In the genomic region with DNA sequence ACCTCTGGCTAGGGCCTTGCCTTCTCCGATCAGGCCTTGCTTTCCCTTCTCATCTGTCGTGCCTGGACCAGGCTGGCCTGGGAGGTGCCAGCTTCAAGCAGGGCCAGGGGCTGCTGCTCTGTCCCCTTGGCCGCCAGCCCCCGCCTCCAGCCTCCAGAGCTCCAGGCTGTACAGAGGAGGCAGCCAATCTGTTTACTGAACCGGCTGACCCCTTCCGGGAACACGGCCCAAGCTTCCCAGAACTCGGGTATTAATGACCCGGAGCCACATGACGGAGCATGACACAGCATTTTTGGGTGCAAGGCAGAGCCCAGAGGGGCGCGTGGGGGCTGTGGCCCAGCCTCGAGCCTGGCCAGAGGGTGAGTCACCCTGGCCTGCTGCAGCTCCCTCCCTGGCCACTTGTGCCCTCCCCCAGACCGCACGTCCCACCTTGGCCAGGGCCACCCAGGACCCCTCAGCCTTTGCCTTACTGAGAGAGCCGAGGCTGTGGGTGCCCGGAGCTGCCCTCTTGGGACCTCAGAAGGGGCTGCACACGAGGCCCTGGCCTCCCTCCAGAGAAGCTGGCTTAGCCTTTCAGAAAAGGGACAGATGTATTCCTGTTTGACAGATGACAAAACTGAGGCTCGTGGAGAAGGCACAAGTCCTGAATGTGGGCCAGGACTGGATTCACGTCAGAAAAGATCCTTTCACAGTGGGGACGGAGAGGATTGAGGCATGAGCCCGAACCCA, we compare ENCODE assay signal across 8 mouse cellular contexts.
DNase-seq lines count a peak whose midpoint lies in the region; ATAC-seq and TF ChIP-seq lines count a peak whose summit lies in the region.

No protein-coding gene starts in this region.

- no peak for TF ChIP-seq POLR2A in cerebellum, adult 2 months (IDR thresholded peaks at IDR 0.05; ENCODE audit: borderline replicate concordance, insufficient read depth, low read length)

- no peak overlapping the region for H3K4me3 ChIP-seq in cerebellum, adult 2 months (replicated peaks; ENCODE audit: insufficient read depth, low read depth, low read length)
- no peak overlapping the region for H3K4me3 ChIP-seq in forebrain, postnatal 0 days (ENCODE audit: low read depth, low read length)
- no peak overlapping the region for H3K4me3 ChIP-seq in lung, embryonic 14.5 days (ENCODE audit: low read depth, low read length)

- no peaks in the 10 kb centered on the region for H3K27me3 ChIP-seq in cerebellum, adult 2 months (ENCODE audit: control insufficient read depth, insufficient read depth, low read length)
- H3K27me3 ChIP-seq in forebrain, postnatal 0 days (ENCODE audit: insufficient read depth, low read length), result no peaks in the 10 kb centered on the region
- no peaks in the 10 kb centered on the region for H3K27me3 ChIP-seq in lung, embryonic 14.5 days (ENCODE audit: insufficient read depth, low read length)

- peak; percentile 99 for DNase-seq in NIH3T3 (ENCODE audit: low read depth)
- DNase-seq in cerebellum, adult 2 months, result peak; percentile 42 to 55
- peak; percentile 70 for DNase-seq in forebrain, postnatal 0 days
- peak; percentile 90 for DNase-seq in heart, postnatal 25 days (ENCODE audit: low spot score)
- DNase-seq in layer of hippocampus, adult 9-11 months, result peak; percentile 89
- peak; percentile 96 for DNase-seq in lung, embryonic 14.5 days
- DNase-seq in ovary, postnatal 14 days (ENCODE audit: low spot score), result peak; percentile 92
- DNase-seq in thymus, postnatal 0 days (ENCODE audit: low spot score), result no peak

- no peaks in the 10 kb centered on the region for H3K36me3 ChIP-seq in forebrain, postnatal 0 days (ENCODE audit: insufficient read depth)
- no peaks in the 10 kb centered on the region for H3K36me3 ChIP-seq in lung, embryonic 14.5 days (ENCODE audit: insufficient read depth)

- no peaks in the 10 kb centered on the region for H3K4me1 ChIP-seq in cerebellum, adult 2 months (ENCODE audit: control insufficient read depth, insufficient read depth, low read length)
- no peaks in the 10 kb centered on the region for H3K4me1 ChIP-seq in forebrain, postnatal 0 days (ENCODE audit: insufficient read depth)
- H3K4me1 ChIP-seq in lung, embryonic 14.5 days (ENCODE audit: insufficient read depth), result peaks cover 17% of the 10 kb centered on the region

- ATAC-seq in forebrain, postnatal 0 days, result peak; percentile 89
- ATAC-seq in lung, embryonic 14.5 days (ENCODE audit: insufficient read depth), result peak; percentile 85

- H3K9ac ChIP-seq in forebrain, postnatal 0 days, result no peak overlapping the region
- peak overlapping the region; percentile 24; the same call in 1 of the 2 replicates for H3K9ac ChIP-seq in lung, embryonic 14.5 days

- WGBS in cerebellum, adult 2 months, result 22% methylated on average over 22 of the region's 22 CpGs
- WGBS in forebrain, postnatal 0 days, result 30% methylated on average over 22 of the region's 22 CpGs
- 24% methylated on average over 22 of the region's 22 CpGs for WGBS in lung, embryonic 14.5 days

- H3K9me3 ChIP-seq in forebrain, postnatal 0 days (ENCODE audit: low read length), result no peaks in the 10 kb centered on the region
- no peaks in the 10 kb centered on the region for H3K9me3 ChIP-seq in lung, embryonic 14.5 days (ENCODE audit: low read depth, low read length)

- no peak overlapping the region for H3K4me2 ChIP-seq in forebrain, postnatal 0 days (ENCODE audit: low read depth)
- H3K4me2 ChIP-seq in lung, embryonic 14.5 days, result peak overlapping the region; percentile 21; the same call in 1 of the 2 replicates

- TF ChIP-seq CTCF in cerebellum, adult 2 months (IDR thresholded peaks at IDR 0.05; ENCODE audit: borderline replicate concordance, insufficient read depth, low read depth, low read length), result no peak
- no peak for TF ChIP-seq CTCF in forebrain, postnatal 0 days (IDR thresholded peaks at IDR 0.05; ENCODE audit: low read depth)
- TF ChIP-seq CTCF in lung, embryonic 14.5 days (IDR thresholded peaks at IDR 0.05; ENCODE audit: low read depth), result no peak

- intact Hi-C loops in heart, postnatal 25 days (cut with DNase I), result loop anchor here (5.0 kb wide), 1 partner anchor 73 kb away; no protein-coding TSS in a partner anchor

- no peak overlapping the region for H3K27ac ChIP-seq in cerebellum, adult 2 months (ENCODE audit: insufficient read depth, low read length)
- H3K27ac ChIP-seq in forebrain, postnatal 0 days (ENCODE audit: low read depth, low read length), result no peak overlapping the region
- H3K27ac ChIP-seq in lung, embryonic 14.5 days (ENCODE audit: low read depth), result peak overlapping the region; percentile 78
